Mouse (Mus musculus): Measurements from ENCODE around the gene Cacnb2.

Gene Cacnb2

GRCm38 (mm10) chr2:14602788-14603187 lies at the start of gene Cacnb2:
Gene Cacnb2, plus strand, starts transcription at chr2:14603088.
- peaks cover 52% of the 10 kb centered on the region for H3K27me3 ChIP-seq (ENCODE audit: insufficient read depth, low read length)
- TF ChIP-seq NANOG (IDR thresholded peaks at IDR 0.05; ENCODE audit: borderline replicate concordance, low read length) (no peak), CTCF (conservative IDR thresholded peaks at IDR 0.05; ENCODE audit: low read length) (no peak), POU5F1 (IDR thresholded peaks at IDR 0.05; ENCODE audit: borderline replicate concordance, low read length) (no peak)
- no peaks in the 10 kb centered on the region for H3K36me3 ChIP-seq (ENCODE audit: insufficient read depth, low read length)
- no peaks in the 10 kb centered on the region for H3K9me3 ChIP-seq (ENCODE audit: low read length)
- peaks cover 12% of the 10 kb centered on the region for H3K4me1 ChIP-seq (replicated peaks; ENCODE audit: low read depth, low read length)
- H3K4me3 ChIP-seq (replicated peaks; ENCODE audit: low read length) = peak within 1 kb of the TSS; percentile 78

DNA sequence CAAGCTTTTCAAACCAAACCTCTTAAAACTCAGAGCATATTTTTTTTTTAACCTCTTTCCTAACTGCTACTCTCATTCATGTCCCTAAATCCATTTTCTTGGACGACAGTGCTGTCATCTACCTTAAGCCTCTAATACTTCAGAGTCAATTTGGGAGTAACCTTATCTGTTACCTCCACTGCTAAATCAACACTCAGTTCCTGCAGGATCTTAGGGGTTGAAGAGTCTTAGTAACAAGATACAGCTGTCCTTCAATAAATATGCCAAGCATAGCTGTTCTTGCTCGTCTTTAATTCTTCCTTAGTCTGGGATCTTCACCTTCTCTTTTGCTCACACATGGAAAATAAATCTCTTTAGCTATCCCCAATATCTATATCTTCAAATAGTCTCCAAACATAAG lies 34.9 kb upstream of the Cacnb2 start:
- no peaks in the 10 kb centered on the region for H3K27me3 ChIP-seq (ENCODE audit: insufficient read depth, low read length)
- H3K4me3 ChIP-seq (replicated peaks; ENCODE audit: low read length) = no peak overlapping the region
- no peaks in the 10 kb centered on the region for H3K36me3 ChIP-seq (ENCODE audit: insufficient read depth, low read length)
- TF ChIP-seq POU5F1 (IDR thresholded peaks at IDR 0.05; ENCODE audit: borderline replicate concordance, low read length) = no peak
- H3K9me3 ChIP-seq (ENCODE audit: low read length) = no peaks in the 10 kb centered on the region
- H3K4me1 ChIP-seq (replicated peaks; ENCODE audit: low read depth, low read length) = no peaks in the 10 kb centered on the region

GRCm38 (mm10) chr2:14571300-14571699 lies 31.6 kb upstream of the Cacnb2 start:
- Histone ChIP-seq H3K4me1 (replicated peaks; ENCODE audit: low read depth, low read length) (no peaks in the 10 kb centered on the region), H3K4me3 (replicated peaks; ENCODE audit: low read length) (no peak overlapping the region), H3K27me3 (ENCODE audit: insufficient read depth, low read length) (no peaks in the 10 kb centered on the region), H3K9me3 (ENCODE audit: low read length) (no peaks in the 10 kb centered on the region), H3K36me3 (ENCODE audit: insufficient read depth, low read length) (no peaks in the 10 kb centered on the region)
- TF ChIP-seq CTCF (conservative IDR thresholded peaks at IDR 0.05; ENCODE audit: low read length) (no peak), NANOG (IDR thresholded peaks at IDR 0.05; ENCODE audit: borderline replicate concordance, low read length) (no peak)

- Histone ChIP-seq H3K4me3 (replicated peaks; ENCODE audit: low read length) (no peak overlapping the region), H3K9me3 (ENCODE audit: low read length) (no peaks in the 10 kb centered on the region), H3K4me1 (replicated peaks; ENCODE audit: low read depth, low read length) (no peaks in the 10 kb centered on the region), H3K27me3 (ENCODE audit: insufficient read depth, low read length) (no peaks in the 10 kb centered on the region), H3K36me3 (ENCODE audit: insufficient read depth, low read length) (no peaks in the 10 kb centered on the region)
- TF ChIP-seq POU5F1 (IDR thresholded peaks at IDR 0.05; ENCODE audit: borderline replicate concordance, low read length) = no peak
- no peak for TF ChIP-seq CTCF (conservative IDR thresholded peaks at IDR 0.05; ENCODE audit: low read length)
- no peak for TF ChIP-seq NANOG (IDR thresholded peaks at IDR 0.05; ENCODE audit: borderline replicate concordance, low read length)
Observed at GRCm38 (mm10) chr2:14589541-14589940, 13.3 kb upstream of the Cacnb2 start.

DNA sequence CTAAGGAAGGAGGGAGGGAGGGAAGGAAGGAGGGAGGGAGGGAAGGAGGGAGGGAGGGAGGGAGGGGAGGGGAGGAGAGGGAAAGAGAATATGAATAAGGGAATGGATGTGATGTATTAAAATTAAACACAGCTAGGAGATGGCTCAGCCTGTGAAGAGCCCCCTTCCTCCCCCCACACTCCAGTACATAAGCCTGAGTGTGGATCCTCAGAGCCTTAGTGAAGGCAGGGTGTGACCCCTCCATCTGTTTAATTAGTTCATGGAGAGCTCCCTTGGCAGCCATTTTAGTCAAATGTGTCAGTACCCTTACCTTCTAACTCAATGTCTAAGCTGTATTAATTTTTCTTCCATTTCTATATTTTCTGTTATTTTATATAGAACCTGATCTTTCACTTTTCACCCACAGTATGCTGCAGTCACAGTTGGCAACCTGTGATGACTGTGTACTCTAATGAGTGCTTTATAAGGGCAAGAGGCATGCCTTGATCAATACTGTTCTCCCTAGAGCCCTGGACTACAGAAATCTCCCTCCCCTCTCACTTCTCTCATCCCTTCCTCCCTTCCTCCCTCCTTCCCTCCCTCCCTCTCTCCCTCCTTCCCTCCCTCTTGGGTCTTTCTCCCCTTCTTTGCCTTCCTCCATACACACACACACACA lies 4.9 kb upstream of the Cacnb2 start:
- Histone ChIP-seq H3K4me1 (replicated peaks; ENCODE audit: low read depth, low read length) (no peaks in the 10 kb centered on the region), H3K9me3 (ENCODE audit: low read length) (no peaks in the 10 kb centered on the region), H3K36me3 (ENCODE audit: insufficient read depth, low read length) (no peaks in the 10 kb centered on the region), H3K27me3 (ENCODE audit: insufficient read depth, low read length) (peaks cover 11% of the 10 kb centered on the region), H3K4me3 (replicated peaks; ENCODE audit: low read length) (no peak overlapping the region)
- no peak for TF ChIP-seq CTCF (conservative IDR thresholded peaks at IDR 0.05; ENCODE audit: low read length)
- no peak for TF ChIP-seq NANOG (IDR thresholded peaks at IDR 0.05; ENCODE audit: borderline replicate concordance, low read length)
- TF ChIP-seq POU5F1 (IDR thresholded peaks at IDR 0.05; ENCODE audit: borderline replicate concordance, low read length) = no peak

DNA sequence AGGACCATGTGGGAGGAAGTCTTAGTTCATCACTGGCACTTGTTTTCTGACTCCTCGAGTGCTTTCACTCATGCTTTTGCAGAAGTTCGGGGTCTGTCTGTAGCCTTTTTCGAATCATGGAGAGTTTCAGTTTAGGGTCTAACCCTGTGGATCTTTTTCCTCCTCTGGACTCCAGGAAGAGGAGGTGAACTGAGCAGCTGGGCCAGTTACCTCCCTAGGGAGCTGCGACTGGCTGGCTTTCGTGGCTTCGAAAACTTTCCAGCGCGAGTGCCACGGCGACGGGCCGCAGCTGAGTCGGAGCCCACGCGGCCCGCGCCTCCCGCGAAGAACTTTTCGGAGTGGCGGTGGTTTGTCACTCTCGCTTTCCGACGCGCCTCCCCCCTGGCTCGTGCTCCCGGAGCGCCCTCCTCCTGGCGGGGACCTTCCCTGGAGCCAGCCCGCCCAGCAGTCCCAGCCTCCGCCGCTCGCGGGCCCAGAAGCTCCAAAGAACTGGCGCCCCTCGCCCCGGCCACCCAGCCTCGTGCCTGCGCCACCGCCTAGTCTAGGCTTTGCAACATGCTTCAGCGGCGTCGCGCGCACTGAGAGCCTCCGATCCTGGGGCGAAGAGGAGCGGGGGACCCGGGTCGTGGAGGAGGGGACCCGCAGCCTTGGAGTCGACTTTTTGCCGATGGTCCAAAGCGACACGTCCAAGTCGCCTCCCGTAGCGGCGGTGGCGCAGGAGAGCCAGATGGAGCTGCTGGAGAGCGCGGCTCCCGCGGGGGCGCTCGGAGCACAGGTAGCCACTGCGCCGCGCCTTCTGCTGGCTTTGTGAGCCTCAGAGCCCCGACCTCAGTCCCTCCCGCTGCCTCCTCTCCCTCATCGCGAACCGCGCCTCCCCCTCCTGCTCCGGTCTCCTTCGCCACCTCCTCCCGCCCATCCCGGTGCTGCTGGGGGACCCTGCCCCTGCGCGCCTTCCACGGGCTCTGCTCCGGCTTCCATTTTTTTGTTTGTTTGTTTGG lies 1.2 kb downstream of the Cacnb2 start:
- Histone ChIP-seq H3K36me3 (ENCODE audit: insufficient read depth, low read length) (no peaks in the 10 kb centered on the region), H3K4me3 (replicated peaks; ENCODE audit: low read length) (peak overlapping the region; percentile 78), H3K27me3 (ENCODE audit: insufficient read depth, low read length) (peaks cover 50% of the 10 kb centered on the region), H3K4me1 (replicated peaks; ENCODE audit: low read depth, low read length) (peaks cover 12% of the 10 kb centered on the region), H3K9me3 (ENCODE audit: low read length) (no peaks in the 10 kb centered on the region)
- TF ChIP-seq CTCF (conservative IDR thresholded peaks at IDR 0.05; ENCODE audit: low read length) (no peak), POU5F1 (IDR thresholded peaks at IDR 0.05; ENCODE audit: borderline replicate concordance, low read length) (no peak), NANOG (IDR thresholded peaks at IDR 0.05; ENCODE audit: borderline replicate concordance, low read length) (no peak)

- Histone ChIP-seq H3K36me3 (ENCODE audit: insufficient read depth, low read length) (no peaks in the 10 kb centered on the region), H3K4me3 (replicated peaks; ENCODE audit: low read length) (peak overlapping the region; percentile 78), H3K27me3 (ENCODE audit: insufficient read depth, low read length) (peaks cover 46% of the 10 kb centered on the region), H3K9me3 (ENCODE audit: low read length) (no peaks in the 10 kb centered on the region), H3K4me1 (replicated peaks; ENCODE audit: low read depth, low read length) (peaks cover 12% of the 10 kb centered on the region)
- TF ChIP-seq POU5F1 (IDR thresholded peaks at IDR 0.05; ENCODE audit: borderline replicate concordance, low read length) = no peak
- TF ChIP-seq NANOG (IDR thresholded peaks at IDR 0.05; ENCODE audit: borderline replicate concordance, low read length) = no peak
- TF ChIP-seq CTCF (conservative IDR thresholded peaks at IDR 0.05; ENCODE audit: low read length) = no peak
Observed at GRCm38 (mm10) chr2:14604791-14605190, 1.9 kb downstream of the Cacnb2 start.

GRCm38 (mm10) chr2:14605207-14605606 lies 2.3 kb downstream of the Cacnb2 start:
- TF ChIP-seq CTCF (conservative IDR thresholded peaks at IDR 0.05; ENCODE audit: low read length) = no peak
- TF ChIP-seq POU5F1 (IDR thresholded peaks at IDR 0.05; ENCODE audit: borderline replicate concordance, low read length) = no peak
- no peak for TF ChIP-seq NANOG (IDR thresholded peaks at IDR 0.05; ENCODE audit: borderline replicate concordance, low read length)
- H3K4me1 ChIP-seq (replicated peaks; ENCODE audit: low read depth, low read length) = peaks cover 12% of the 10 kb centered on the region
- H3K9me3 ChIP-seq (ENCODE audit: low read length) = no peaks in the 10 kb centered on the region
- H3K4me3 ChIP-seq (replicated peaks; ENCODE audit: low read length) = peak overlapping the region; percentile 78
- H3K36me3 ChIP-seq (ENCODE audit: insufficient read depth, low read length) = no peaks in the 10 kb centered on the region
- H3K27me3 ChIP-seq (ENCODE audit: insufficient read depth, low read length) = peaks cover 46% of the 10 kb centered on the region

All from E14TG2a.4 (cell line).